Mouse (Mus musculus): ENCODE results near the gene Eqtn.

- TF ChIP-seq CTCF (IDR thresholded peaks at IDR 0.05; ENCODE audit: borderline replicate concordance, insufficient read depth, low read depth, low read length) (no peak), POLR2A (IDR thresholded peaks at IDR 0.05; ENCODE audit: borderline replicate concordance, insufficient read depth, low read length) (no peak)
These were observed 44.7 kb upstream of the Eqtn start for GRCm38 (mm10) chr4:94973321-94973720.

Measured in cerebellum, adult 2 months (tissue).